Mouse (Mus musculus) stomach, postnatal 0 days (tissue): ENCODE measurements around the gene Adamts16. TPM values are rescaled to one million over a fixed set of nuclear protein-coding genes. Genes with fewer than 3 reads are reported as not detected.

ENCODE experiments used
- ATAC-seq: fragments of 200-750 bp; cut with Nextera tagmentation; 2 replicates; pipeline ENCODE4 v1.8.0; 2017; ENCODE audit not compliant: low FRiP score, low TSS enrichment
- DNase-seq: peaks from one replicate; pipeline ENCODE4 v3.0.0-alpha.2; 2016; ENCODE audit warnings: low spot score
- H3K27ac ChIP-seq: fragments of 300-500 bp; sonication (generic); replicated peaks from 2 replicates; pipeline ENCODE4 v1.5.1; 2014; ENCODE audit warnings: mild to moderate bottlenecking, control low read depth
- H3K27me3 ChIP-seq: fragments of 300-500 bp; sonication (generic); 2 replicates; pipeline ENCODE4 v1.6.1; 2014; ENCODE audit warnings: low read length; ENCODE audit not compliant: control insufficient read depth, insufficient read depth
- H3K36me3 ChIP-seq: fragments of 300-500 bp; sonication (generic); 2 replicates; pipeline ENCODE4 v1.6.1; 2014; ENCODE audit warnings: low read length, mixed read lengths; ENCODE audit not compliant: control insufficient read depth, insufficient read depth
- H3K4me1 ChIP-seq: fragments of 300-500 bp; sonication (generic); replicated peaks from 2 replicates; pipeline ENCODE4 v1.6.1; 2014; ENCODE audit warnings: antibody characterized with exemption; ENCODE audit not compliant: control insufficient read depth, insufficient read depth
- H3K4me2 ChIP-seq: fragments of 300-500 bp; sonication (generic); replicated peaks from 2 replicates; pipeline ENCODE4 v1.6.1; 2014; ENCODE audit warnings: low read depth, mild to moderate bottlenecking, control low read depth, moderate library complexity
- H3K4me3 ChIP-seq: fragments of 300-500 bp; sonication (generic); 2 replicates; pipeline ENCODE4 v1.5.1; 2014; ENCODE audit warnings: low read depth, low read length, control low read depth
- H3K9ac ChIP-seq: fragments of 300-500 bp; sonication (generic); 2 replicates; pipeline ENCODE4 v1.6.1; 2014; ENCODE audit warnings: mild to moderate bottlenecking, low read length, control low read depth, mixed read lengths
- H3K9me3 ChIP-seq: fragments of 300-500 bp; sonication (generic); 2 replicates; pipeline ENCODE4 v1.6.1; 2016; ENCODE audit warnings: low read length; ENCODE audit not compliant: control insufficient read depth
- CTCF ChIP-seq: IDR thresholded peaks from 2 replicates; pipeline ENCODE4 v1.5.1; 2016; ENCODE audit warnings: antibody characterized with exemption, low read depth, mild to moderate bottlenecking, moderate library complexity
- EP300 ChIP-seq: optimal IDR thresholded peaks from 2 replicates; pipeline ENCODE3; 2016; ENCODE audit warnings: antibody characterized with exemption
- WGBS: fragments of 180-500 bp; shearing (Covaris S2); extraction: QIAGEN DNeasy Blood & Tissue Kit; methylation state at CpG from one replicate; pipeline ENCODE4 v1.1.7; 2014; 5-methylcytosine and 5-hydroxymethylcytosine counted together
- polyA plus RNA-seq: library from polyadenylated mRNA; unstranded; fragments of >200 nt; fragmentation: Nextera tagmentation; extraction: Ambion mirVana; gene quantifications from 2 replicates; pipeline ENCODE4 v1.2.1, GENCODE M21; 2015

Adamts16 gene
- polyA plus RNA-seq, 1 experiment from 2014 or later, result 0.75 TPM

DNA sequence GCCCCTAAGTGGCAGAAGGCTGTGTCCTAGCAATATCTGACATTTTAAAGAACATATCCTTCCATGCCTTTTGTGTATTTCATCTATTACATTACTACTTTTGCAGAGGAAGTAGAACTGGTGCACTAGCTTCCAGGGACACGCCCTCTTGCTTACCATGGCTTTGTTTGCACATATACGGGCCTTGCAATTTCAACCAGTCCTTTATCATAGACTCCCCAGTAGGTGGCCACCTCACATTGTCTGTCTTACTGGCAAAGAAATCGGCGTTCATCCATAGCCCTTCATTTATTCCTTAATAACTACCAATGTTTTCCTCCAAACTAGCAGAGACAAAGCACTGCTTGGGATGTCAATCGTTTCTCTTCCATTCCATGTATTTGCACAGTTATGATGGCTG lies 125.6 kb downstream of the Adamts16 start:
- Histone ChIP-seq H3K36me3 (no peaks in the 10 kb centered on the region), H3K27me3 (no peaks in the 10 kb centered on the region; the same call in 1 of the 2 replicates), H3K4me3 (no peak overlapping the region), H3K4me1 (no peaks in the 10 kb centered on the region), H3K9me3 (no peaks in the 10 kb centered on the region), H3K27ac (no peak overlapping the region), H3K9ac (no peak overlapping the region), H3K4me2 (no peak overlapping the region)
- peak; percentile 70 for TF ChIP-seq CTCF
- TF ChIP-seq EP300, result no peak
- WGBS, result 43% methylated on average over 5 of the region's 5 CpGs
- ATAC-seq (peak; percentile 67; the same call in 1 of the 2 replicates), DNase-seq (peak; percentile 39)

DNA sequence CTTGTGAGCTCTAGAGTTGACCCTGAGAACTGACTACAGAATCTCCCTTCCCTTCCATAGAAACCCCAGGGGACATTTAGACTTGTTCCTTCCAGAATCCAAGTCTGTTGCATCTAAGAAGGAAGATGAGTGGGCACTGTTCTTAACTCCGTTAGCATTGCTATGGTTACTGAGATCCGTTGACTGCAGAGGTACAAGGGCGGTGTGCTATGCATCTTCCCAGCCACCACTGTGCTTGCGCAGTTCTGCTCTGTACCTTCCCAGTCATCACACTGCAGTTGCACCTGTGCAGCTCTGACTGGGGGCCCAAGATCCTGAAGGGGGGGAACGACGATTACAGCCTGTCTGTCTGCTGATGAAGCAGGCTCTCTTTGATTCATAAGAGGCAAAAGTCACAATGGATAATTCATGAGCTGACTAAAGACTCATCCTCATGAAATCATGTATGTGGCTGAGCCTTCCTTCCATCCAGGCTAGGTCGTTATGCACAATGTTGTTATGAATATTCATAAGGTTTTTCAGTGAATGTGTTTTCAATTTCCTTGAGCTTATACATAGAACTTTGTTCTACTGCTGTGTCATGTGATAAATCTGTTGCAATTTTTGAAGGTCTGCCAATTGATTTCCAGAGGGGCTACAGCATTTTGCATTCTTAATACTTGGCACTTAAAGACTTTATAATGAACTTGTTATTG lies 127.4 kb downstream of the Adamts16 start:
- WGBS, result 83% methylated on average over 7 of the region's 7 CpGs
- H3K4me3 ChIP-seq, result no peak overlapping the region
- DNase-seq (no peak), ATAC-seq (no peak)
- H3K4me1 ChIP-seq, result no peaks in the 10 kb centered on the region
- no peaks in the 10 kb centered on the region for H3K9me3 ChIP-seq
- H3K36me3 ChIP-seq, result no peaks in the 10 kb centered on the region
- H3K27me3 ChIP-seq, result no peaks in the 10 kb centered on the region; the same call in 1 of the 2 replicates
- no peak overlapping the region for H3K9ac ChIP-seq
- TF ChIP-seq CTCF (no peak), EP300 (no peak)
- H3K4me2 ChIP-seq, result no peak overlapping the region
- no peak overlapping the region for H3K27ac ChIP-seq

- Histone ChIP-seq H3K9me3 (no peaks in the 10 kb centered on the region), H3K27ac (no peak overlapping the region), H3K4me1 (no peaks in the 10 kb centered on the region), H3K27me3 (no peaks in the 10 kb centered on the region; the same call in 1 of the 2 replicates), H3K36me3 (no peaks in the 10 kb centered on the region), H3K9ac (no peak overlapping the region), H3K4me2 (no peak overlapping the region), H3K4me3 (no peak overlapping the region)
- WGBS, result 57% methylated on average over 5 of the region's 5 CpGs
- DNase-seq (no peak), ATAC-seq (no peak)
- TF ChIP-seq EP300, result no peak
- no peak for TF ChIP-seq CTCF
Observed at GRCm38 (mm10) chr13:70713331-70713730, 128.3 kb downstream of the Adamts16 start.

DNA sequence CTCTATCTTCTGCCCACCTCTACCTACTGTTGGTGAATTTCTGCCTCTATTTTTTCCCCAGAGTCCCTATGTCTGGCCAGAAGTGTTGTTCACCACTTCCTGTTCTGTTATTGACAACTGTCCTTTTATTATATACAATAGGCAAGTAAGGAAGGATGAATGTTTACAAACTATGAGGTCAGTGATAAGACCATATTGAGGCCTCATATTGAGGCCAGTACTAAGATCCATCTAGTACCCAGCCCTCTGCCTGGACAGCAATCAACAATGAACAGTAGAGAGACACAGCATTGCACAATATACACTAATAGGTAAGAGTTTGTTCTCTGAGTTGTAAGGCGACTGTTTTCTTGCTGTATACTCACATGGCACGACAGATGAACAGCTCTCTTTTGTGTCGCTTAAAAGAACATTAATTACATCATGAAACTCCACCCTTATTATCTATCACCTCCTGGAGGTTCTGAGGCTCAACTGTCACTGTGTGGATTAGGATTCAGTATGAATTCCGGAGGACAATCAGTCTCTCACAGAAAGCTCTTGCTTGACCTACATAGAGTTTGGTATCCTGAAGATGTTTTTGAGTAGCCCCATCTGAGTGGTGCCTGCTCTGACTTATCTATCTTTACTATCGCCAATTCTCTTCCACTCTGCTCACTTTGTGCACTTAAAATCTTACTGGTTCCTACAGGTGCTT lies 134.3 kb downstream of the Adamts16 start:
- no peaks in the 10 kb centered on the region; the same call in 1 of the 2 replicates for H3K27me3 ChIP-seq
- DNase-seq, result no peak
- WGBS, result 78% methylated on average over 5 of the region's 5 CpGs
- ATAC-seq, result no peak
- H3K9ac ChIP-seq, result no peak overlapping the region
- no peaks in the 10 kb centered on the region for H3K36me3 ChIP-seq
- no peak overlapping the region for H3K27ac ChIP-seq
- H3K4me1 ChIP-seq, result no peaks in the 10 kb centered on the region
- TF ChIP-seq CTCF (no peak), EP300 (no peak)
- H3K4me3 ChIP-seq, result no peak overlapping the region
- H3K4me2 ChIP-seq, result no peak overlapping the region
- H3K9me3 ChIP-seq, result no peaks in the 10 kb centered on the region

DNA sequence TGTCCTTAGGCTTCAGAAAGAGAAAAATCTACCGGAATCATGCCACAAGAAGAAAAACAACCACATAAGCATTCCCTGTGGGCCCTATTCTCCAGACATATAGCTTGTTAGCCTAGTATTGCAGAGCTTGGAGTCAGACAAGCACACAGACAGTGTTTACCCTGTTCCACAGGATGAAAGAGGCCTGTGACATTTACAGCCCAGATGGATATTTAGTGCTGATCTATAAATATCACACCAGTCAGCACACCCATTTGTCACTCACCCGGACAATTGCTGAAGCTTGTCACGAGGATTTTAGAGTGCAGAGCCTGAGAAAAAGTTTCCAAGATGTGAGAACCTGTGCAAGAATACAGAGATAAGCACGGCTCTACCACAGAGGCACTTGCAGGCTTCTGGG lies 138.7 kb downstream of the Adamts16 start:
- DNase-seq, result no peak
- Histone ChIP-seq H3K4me3 (no peak overlapping the region), H3K36me3 (no peaks in the 10 kb centered on the region), H3K27me3 (no peaks in the 10 kb centered on the region), H3K9ac (no peak overlapping the region), H3K9me3 (no peaks in the 10 kb centered on the region), H3K27ac (no peak overlapping the region), H3K4me1 (no peaks in the 10 kb centered on the region), H3K4me2 (no peak overlapping the region)
- TF ChIP-seq EP300 (no peak), CTCF (no peak)
- 14% methylated on average over 4 of the region's 4 CpGs for WGBS
- no peak for ATAC-seq

GRCm38 (mm10) chr13:70698812-70699387 lies 142.7 kb downstream of the Adamts16 start:
- Histone ChIP-seq H3K9me3 (no peaks in the 10 kb centered on the region), H3K27me3 (no peaks in the 10 kb centered on the region), H3K36me3 (no peaks in the 10 kb centered on the region), H3K27ac (no peak overlapping the region), H3K4me3 (no peak overlapping the region), H3K4me2 (no peak overlapping the region), H3K9ac (no peak overlapping the region), H3K4me1 (no peaks in the 10 kb centered on the region)
- ATAC-seq, result no peak
- 70% methylated on average over 4 of the region's 4 CpGs for WGBS
- no peak for DNase-seq
- TF ChIP-seq CTCF, result no peak
- TF ChIP-seq EP300, result no peak
